Mouse (Mus musculus): ENCODE data around the gene AU021092. TPM values are rescaled to one million over a fixed set of nuclear protein-coding genes. Genes with fewer than 3 reads are reported as not detected.

Gene AU021092
- polyA plus RNA-seq, 1 experiment from 2014 or later = 4.1 TPM

GRCm38 (mm10) chr16:5168038-5168437 is 54.1 kb downstream of the AU021092 start:
- no peak overlapping the region for H3K4me3 ChIP-seq (replicated peaks)
- no peaks in the 10 kb centered on the region for H3K36me3 ChIP-seq
- H3K9ac ChIP-seq = no peak overlapping the region
- H3K27ac ChIP-seq = no peak overlapping the region
- H3K9me3 ChIP-seq = no peaks in the 10 kb centered on the region
- no peak for ATAC-seq
- no peaks in the 10 kb centered on the region for H3K4me1 ChIP-seq (replicated peaks)
- H3K4me2 ChIP-seq (replicated peaks) = no peak overlapping the region
- WGBS = 78% methylated on average over 2 of the region's 2 CpGs
- H3K27me3 ChIP-seq (replicated peaks) = no peaks in the 10 kb centered on the region

- Histone ChIP-seq H3K36me3 (no peaks in the 10 kb centered on the region), H3K27ac (no peak overlapping the region), H3K9me3 (no peaks in the 10 kb centered on the region), H3K4me2 (replicated peaks) (no peak overlapping the region), H3K27me3 (replicated peaks) (no peaks in the 10 kb centered on the region; the same call in 1 of the 2 replicates), H3K9ac (no peak overlapping the region), H3K4me3 (replicated peaks) (no peak overlapping the region), H3K4me1 (replicated peaks) (no peaks in the 10 kb centered on the region)
- ATAC-seq = no peak
- WGBS = 83% methylated on average over 6 of the region's 6 CpGs
These were observed 57.8 kb downstream of the AU021092 start for GRCm38 (mm10) chr16:5164327-5164726.

Other genes starting within 250 kb of the AU021092 start
- not detected in 2 replicates for gene Sept12, start 224.4 kb downstream of the AU021092 start, polyA plus RNA-seq (2015; fragmentation: Nextera tagmentation; extraction: Ambion mirVana)
- gene Smim22, start 215.0 kb downstream of the AU021092 start, polyA plus RNA-seq (2015; fragmentation: Nextera tagmentation; extraction: Ambion mirVana) = 99.2 and 112 TPM in 2 replicates
- gene Rogdi, start 208.7 kb downstream of the AU021092 start, polyA plus RNA-seq (2015; fragmentation: Nextera tagmentation; extraction: Ambion mirVana) = 46.2 and 51.7 TPM in 2 replicates
- gene Glyr1, start 172.4 kb downstream of the AU021092 start, polyA plus RNA-seq (2015; fragmentation: Nextera tagmentation; extraction: Ambion mirVana) = 129 and 136 TPM in 2 replicates
- 15.4 and 17.0 TPM in 2 replicates for gene Ubn1, start 172.2 kb downstream of the AU021092 start, polyA plus RNA-seq (2015; fragmentation: Nextera tagmentation; extraction: Ambion mirVana)
- gene Ppl, start 89.9 kb downstream of the AU021092 start, polyA plus RNA-seq (2015; fragmentation: Nextera tagmentation; extraction: Ambion mirVana) = 4.4 and 4.7 TPM in 2 replicates
- gene Sec14l5, start 75.2 kb downstream of the AU021092 start, polyA plus RNA-seq (2015; fragmentation: Nextera tagmentation; extraction: Ambion mirVana) = 0.03 TPM in 1 of 2 replicates, not detected in the other
- gene Nagpa, start 18.3 kb downstream of the AU021092 start, polyA plus RNA-seq (2015; fragmentation: Nextera tagmentation; extraction: Ambion mirVana) = 27.6 and 29.9 TPM in 2 replicates
- 29.1 and 37.5 TPM in 2 replicates for gene Alg1, start 11.3 kb upstream of the AU021092 start, polyA plus RNA-seq (2015; fragmentation: Nextera tagmentation; extraction: Ambion mirVana)
- gene Eef2kmt, start 33.7 kb upstream of the AU021092 start, polyA plus RNA-seq (2015; fragmentation: Nextera tagmentation; extraction: Ambion mirVana) = 30.4 and 38.4 TPM in 2 replicates

Data from intestine, embryonic 15.5 days (tissue).